Mouse (Mus musculus) olfactory bulb, adult 2 months (tissue): Measurements from ENCODE around the gene Oasl2. TPM values are rescaled to one million over a fixed set of nuclear protein-coding genes. Genes with fewer than 3 reads are reported as not detected.
"Not testable (repeated sequence)": the region's sequence is repeated elsewhere in the genome, so short reads cannot be mapped to it uniquely, and the experiment has no call there.

ENCODE experiments used
- H3K27ac ChIP-seq: fragments of 200-500 bp; 2 replicates; pipeline ENCODE4 v1.5.1; 2012; ENCODE audit warnings: low read depth, low read length; ENCODE audit not compliant: insufficient read depth
- H3K4me1 ChIP-seq: fragments of 200-500 bp; 2 replicates; pipeline ENCODE4 v1.6.1; 2012; ENCODE audit warnings: low read length; ENCODE audit not compliant: control insufficient read depth, insufficient read depth
- H3K4me3 ChIP-seq: fragments of 200-500 bp; 2 replicates; pipeline ENCODE4 v1.5.1; 2012; ENCODE audit warnings: mild to moderate bottlenecking, low read depth, low read length, moderate library complexity; ENCODE audit not compliant: insufficient read depth
- CTCF ChIP-seq: fragments of 200-500 bp; IDR thresholded peaks from 2 replicates; pipeline ENCODE4 v1.5.1; 2012; ENCODE audit warnings: low read depth, mild to moderate bottlenecking, low read length, moderate library complexity; ENCODE audit not compliant: insufficient read depth
- POLR2A ChIP-seq: fragments of 200-500 bp; IDR thresholded peaks from 2 replicates; pipeline ENCODE4 v1.6.1; 2012; ENCODE audit warnings: mild to moderate bottlenecking, low read depth, low read length, moderate library complexity; ENCODE audit not compliant: insufficient read depth
- WGBS: fragments of 180-500 bp; shearing (Covaris S2); methylation state at CpG from one replicate; pipeline ENCODE4 v1.1.7; 2018; 5-methylcytosine and 5-hydroxymethylcytosine counted together
- polyA plus RNA-seq: library from polyadenylated mRNA; stranded (reverse); fragments of >200 nt; gene quantifications from 2 replicates; pipeline ENCODE4 v1.2.4, GENCODE M21; 2012; ENCODE audit warnings: low replicate concordance; ENCODE audit not compliant: missing spikeins, insufficient read depth, insufficient read length

Oasl2 gene
- polyA plus RNA-seq = not detected in 2 replicates

DNA sequence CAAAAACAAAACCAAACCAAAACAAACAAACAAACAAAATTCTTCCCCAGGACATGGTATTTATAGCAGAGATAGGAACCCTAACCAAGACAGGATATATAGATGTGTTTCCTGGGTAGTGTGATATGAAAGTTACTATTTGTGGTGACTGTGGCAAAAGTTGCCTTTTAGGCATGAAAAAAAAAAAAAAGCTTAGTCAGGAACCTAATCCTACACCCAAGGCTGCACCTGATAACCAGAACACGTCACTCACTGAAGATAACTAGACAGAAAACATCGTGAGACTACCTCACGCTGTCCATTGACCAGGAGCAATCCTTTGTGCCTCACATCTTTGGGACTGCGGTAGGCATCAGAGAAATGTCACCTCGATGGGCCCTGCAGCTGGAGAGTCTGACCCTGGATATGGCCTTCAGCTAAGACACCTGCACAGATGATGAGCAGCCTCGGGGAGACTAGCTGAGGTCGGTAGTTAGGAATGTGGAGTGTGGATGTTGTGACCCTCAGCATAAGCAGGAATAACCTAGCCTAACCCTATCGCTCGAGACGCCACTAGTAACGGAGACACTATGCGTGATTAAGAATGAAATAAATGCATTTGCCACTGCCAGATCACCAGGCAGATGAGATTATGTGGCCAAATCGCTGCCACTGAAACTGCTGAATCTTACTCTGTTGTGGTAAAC lies at the start of gene Oasl2:
Gene Oasl2, plus strand, starts transcription at position 249 of the 686 bp plus-strand sequence.
- Histone ChIP-seq H3K4me1 (peaks cover 3% of the 10 kb centered on the region; the same call in 1 of the 2 replicates), H3K27ac (no peak within 1 kb of the TSS), H3K4me3 (peak within 1 kb of the TSS; percentile 21; the same call in 1 of the 2 replicates)
- no peak for TF ChIP-seq CTCF
- WGBS = 70% methylated on average over 13 of the region's 13 CpGs

DNA sequence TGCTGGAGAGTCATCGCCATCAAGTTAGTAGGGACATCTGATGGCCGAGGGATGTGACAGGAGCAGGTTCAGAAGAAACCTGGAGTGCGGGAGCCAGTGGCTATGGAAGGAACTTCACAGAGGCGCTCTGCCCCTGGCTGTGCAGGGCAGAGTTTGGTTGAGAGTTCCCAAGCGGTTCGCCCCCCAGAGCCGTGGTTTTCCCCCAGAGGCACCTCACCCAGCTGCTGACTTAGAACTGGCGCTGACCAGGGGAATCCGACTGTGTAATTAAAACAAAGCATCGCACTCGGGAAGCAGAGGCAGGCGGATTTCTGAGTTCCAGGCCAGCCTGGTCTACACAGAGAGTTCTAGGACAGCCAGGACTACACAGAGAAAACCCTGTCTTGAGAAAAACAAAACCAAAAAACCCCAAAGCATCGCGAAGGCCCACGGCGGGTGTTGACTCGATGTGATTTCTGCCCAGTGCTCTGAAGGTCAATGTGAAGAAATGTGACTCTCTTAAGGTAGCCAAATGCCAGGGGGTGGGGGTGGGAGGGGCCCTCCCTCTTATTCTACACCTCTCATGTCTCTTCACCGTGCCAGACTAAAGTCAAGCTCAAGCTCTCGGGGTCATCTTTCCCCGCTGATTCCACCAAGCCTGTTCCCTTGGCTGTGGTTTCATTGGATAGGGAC lies 45.0 kb upstream of the Oasl2 start:
- H3K4me3 ChIP-seq = no peak overlapping the region

DNA sequence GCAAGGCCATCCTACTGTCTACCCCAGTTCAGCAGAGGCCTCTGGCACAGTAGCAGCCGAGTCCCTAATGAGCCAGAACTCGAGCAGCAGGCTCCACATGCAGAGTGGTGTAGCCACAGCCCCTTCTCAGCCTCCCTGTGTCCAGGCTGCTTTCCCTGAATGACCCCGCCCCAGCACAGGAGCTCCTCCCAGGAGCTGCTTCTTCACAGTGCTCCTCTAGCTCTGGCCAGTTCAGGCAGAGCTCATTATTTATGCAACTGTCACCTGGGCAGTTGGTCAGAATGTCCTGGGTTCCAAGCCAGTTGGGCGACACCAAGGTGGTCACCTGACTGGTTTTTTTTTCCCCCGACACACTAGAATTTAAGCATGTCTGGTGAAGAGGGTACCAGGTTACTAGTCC lies 43.4 kb upstream of the Oasl2 start, which contains the start of gene 4930519G04Rik:
Gene 4930519G04Rik, plus strand, starts transcription at position 301 of the 400 bp plus-strand sequence.
- WGBS = 91% methylated on average over 3 of the region's 5 CpGs
- not testable (repeated sequence) for H3K4me1 ChIP-seq, H3K27ac ChIP-seq, H3K4me3 ChIP-seq

More for the DNA sequence above, 45.0 kb upstream of the Oasl2 start:
- 89% methylated on average over 20 of the region's 20 CpGs for WGBS
- TF ChIP-seq CTCF (no peak), POLR2A (no peak)
- Histone ChIP-seq H3K27ac (no peak overlapping the region), H3K4me1 (no peaks in the 10 kb centered on the region)

DNA sequence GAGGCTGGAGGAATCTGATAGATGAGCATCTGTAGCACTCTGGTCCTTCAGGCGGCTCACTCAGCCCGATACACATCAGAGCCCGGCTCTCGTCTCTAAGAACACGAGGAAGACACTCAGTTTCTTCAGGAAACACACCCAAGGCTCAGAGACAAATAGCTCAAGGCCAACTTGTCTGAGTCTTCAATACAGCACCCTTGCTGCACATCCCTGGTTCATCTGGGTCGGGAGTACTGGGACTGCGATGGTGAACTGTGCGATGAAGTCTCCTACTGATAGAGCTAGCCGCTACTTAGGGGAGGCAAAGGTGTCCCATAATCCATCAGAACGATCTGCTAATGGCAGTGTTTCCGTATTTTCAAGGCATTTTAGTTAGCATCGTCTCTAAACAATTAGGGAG lies 38.2 kb upstream of the Oasl2 start, which contains the start of gene Gm9936:
Gene Gm9936, minus strand, starts transcription at position 101 of the 400 bp plus-strand sequence.
- no peak for TF ChIP-seq CTCF
- TF ChIP-seq POLR2A = no peak
- H3K4me3 ChIP-seq = 0 out of 2 replicates have a peak within 1 kb of the TSS, but pooled peaks have one; percentile 3
- peaks cover 2% of the 10 kb centered on the region; the same call in 1 of the 2 replicates for H3K4me1 ChIP-seq
- WGBS = 90% methylated on average over 12 of the region's 12 CpGs
- H3K27ac ChIP-seq = no peak within 1 kb of the TSS

DNA sequence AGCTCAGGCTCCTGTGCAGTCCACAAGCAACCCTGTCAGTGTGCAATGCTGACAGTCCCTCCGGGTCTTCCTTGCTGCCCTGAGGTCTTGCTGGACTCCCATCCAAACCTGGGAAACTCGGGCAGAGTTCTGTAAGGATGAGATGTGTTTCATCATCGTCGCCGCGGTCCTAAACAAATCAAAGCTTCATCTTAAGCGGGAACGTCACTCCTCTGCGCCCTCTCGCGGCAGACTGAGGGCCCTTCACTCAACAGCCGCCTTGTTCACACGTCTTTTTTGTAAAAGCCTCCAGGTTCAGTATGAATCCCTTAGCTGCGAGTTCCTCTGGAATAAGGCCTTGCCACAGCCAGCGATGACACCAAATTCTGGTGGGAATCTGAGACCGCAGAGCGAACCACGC lies 37.5 kb upstream of the Oasl2 start:
- Histone ChIP-seq H3K27ac (no peak overlapping the region), H3K4me3 (0 out of 2 replicates have a peak overlapping the region, but pooled peaks have one; percentile 3), H3K4me1 (peaks cover 2% of the 10 kb centered on the region; the same call in 1 of the 2 replicates)
- 5% methylated on average over 18 of the region's 18 CpGs for WGBS
- no peak for TF ChIP-seq POLR2A
- TF ChIP-seq CTCF = peak; percentile 63; the same call in 1 of the 2 replicates

DNA sequence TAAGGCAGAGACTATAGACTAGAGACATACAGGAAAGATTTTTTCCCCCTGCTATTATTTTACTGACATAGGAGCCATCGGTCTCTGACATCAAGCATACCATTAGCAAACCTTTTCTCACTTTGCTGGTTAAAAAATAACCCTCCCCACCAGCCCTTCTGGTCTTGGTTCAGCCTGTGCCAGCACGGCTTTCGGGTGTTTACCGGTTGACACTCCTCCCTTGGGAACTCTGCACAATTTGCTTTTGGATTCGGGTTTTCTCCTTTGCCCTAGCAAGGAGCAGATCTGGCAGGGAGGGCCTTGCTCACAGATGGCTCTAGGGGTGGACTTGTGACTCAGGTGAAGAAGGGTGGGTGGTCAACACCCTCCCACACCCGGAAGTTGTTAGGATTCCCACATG lies 35.0 kb upstream of the Oasl2 start:
- TF ChIP-seq POLR2A (no peak), CTCF (no peak)
- Histone ChIP-seq H3K4me1 (peaks cover 2% of the 10 kb centered on the region; the same call in 1 of the 2 replicates), H3K4me3 (no peak overlapping the region), H3K27ac (no peak overlapping the region)
- 81% methylated on average over 6 of the region's 6 CpGs for WGBS

DNA sequence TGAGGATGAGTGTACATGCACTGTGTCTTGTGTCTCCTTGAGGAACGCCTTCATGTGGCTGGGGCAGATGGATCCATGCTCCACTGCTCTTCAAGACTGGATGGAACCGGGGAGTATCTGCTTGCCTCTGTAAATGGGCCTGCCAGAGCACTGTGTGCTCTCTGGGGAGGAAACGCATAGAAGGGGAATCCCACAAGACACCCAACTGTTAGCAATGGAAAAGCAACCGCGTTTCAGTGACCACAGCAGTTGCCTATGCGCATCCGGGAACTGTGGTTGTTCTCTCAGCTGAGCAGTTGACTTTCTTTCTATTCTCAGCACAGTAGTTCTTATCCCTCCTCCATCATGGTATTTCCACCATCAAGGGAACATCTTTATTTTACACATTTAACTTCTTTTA lies 31.9 kb upstream of the Oasl2 start:
- 81% methylated on average over 7 of the region's 7 CpGs for WGBS
- Histone ChIP-seq H3K27ac (no peak overlapping the region), H3K4me3 (no peak overlapping the region), H3K4me1 (no peaks in the 10 kb centered on the region)
- TF ChIP-seq CTCF (no peak), POLR2A (no peak)

DNA sequence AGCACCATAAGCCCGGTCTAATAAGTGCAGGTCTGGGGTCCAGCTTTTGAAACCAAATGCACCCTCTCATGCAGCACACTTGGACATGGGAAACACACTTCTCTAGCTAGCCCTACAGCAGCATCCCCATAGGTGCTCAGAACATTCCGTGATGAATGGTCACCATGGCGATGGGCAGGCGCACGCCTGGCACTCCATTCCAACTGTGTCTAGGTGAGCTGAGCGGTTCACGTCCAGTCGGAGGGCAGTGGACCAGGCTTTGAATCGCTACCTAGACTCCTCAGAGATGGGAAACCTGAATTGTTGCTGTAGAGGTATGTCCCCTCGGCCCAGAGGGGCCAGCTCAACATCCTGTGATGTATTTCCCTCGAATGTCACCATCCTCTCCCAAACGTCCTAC lies 31.5 kb upstream of the Oasl2 start:
- H3K27ac ChIP-seq = no peak overlapping the region
- 87% methylated on average over 12 of the region's 12 CpGs for WGBS
- H3K4me3 ChIP-seq = no peak overlapping the region
- TF ChIP-seq CTCF = no peak
- no peak for TF ChIP-seq POLR2A
- no peaks in the 10 kb centered on the region for H3K4me1 ChIP-seq

DNA sequence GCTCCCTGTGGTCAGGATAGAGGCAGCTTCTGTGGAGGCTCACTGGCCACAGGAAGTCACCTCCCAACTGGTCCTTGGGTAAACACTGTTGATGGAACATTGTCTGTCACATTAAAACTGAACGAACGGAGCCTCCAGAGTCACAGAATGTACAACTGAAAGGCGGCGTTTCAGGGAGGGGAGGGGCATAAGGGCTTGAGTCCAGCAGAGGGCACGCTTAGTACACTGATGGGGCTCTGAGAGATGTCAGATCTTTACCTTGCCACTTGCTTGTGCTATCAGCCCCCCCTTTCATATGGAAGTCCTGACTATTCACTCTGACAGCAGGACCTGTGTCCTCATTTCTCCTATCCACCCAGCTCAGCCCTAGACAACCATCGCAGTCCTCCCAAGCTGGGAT lies 20.9 kb upstream of the Oasl2 start:
- 47% methylated on average over 6 of the region's 6 CpGs for WGBS

More for the DNA sequence above, 20.9 kb upstream of the Oasl2 start:
- Histone ChIP-seq H3K4me3 (no peak overlapping the region), H3K4me1 (no peaks in the 10 kb centered on the region), H3K27ac (no peak overlapping the region)
- TF ChIP-seq CTCF (no peak), POLR2A (no peak)
